Comparison of ENCODE assay signal across 8 mouse cellular contexts in genomic region chr4:155086108-155087024, GRCm38 (mm10). TPM values are rescaled to one million over a fixed set of nuclear protein-coding genes. Genes with fewer than 3 reads are reported as not detected.
DNase-seq lines count a peak whose midpoint lies in the region; ATAC-seq and TF ChIP-seq lines count a peak whose summit lies in the region.

Rer1 (minus strand) TSS chr4:155086382.
Morn1 (plus strand) TSS chr4:155086577.

- peak within 1 kb of the TSS; percentile 81 for H3K9ac ChIP-seq in ES-Bruce4 (ENCODE audit: low read depth, poor library complexity, severe bottlenecking)
- peak within 1 kb of the TSS; percentile 90 for H3K9ac ChIP-seq in forebrain, embryonic 13.5 days
- peak within 1 kb of the TSS; percentile 76 for H3K9ac ChIP-seq in liver, postnatal 0 days (replicated peaks)
- peak within 1 kb of the TSS; percentile 80 for H3K9ac ChIP-seq in neural tube, embryonic 14.5 days (replicated peaks; ENCODE audit: low read depth, low read length)

- no peak for TF ChIP-seq CTCF in ES-Bruce4 (IDR thresholded peaks at IDR 0.05; ENCODE audit: low read depth, low read length)
- TF ChIP-seq CTCF in liver, postnatal 0 days (IDR thresholded peaks at IDR 0.05; ENCODE audit: low read depth): no peak

- WGBS in forebrain, embryonic 13.5 days: under 1% methylated on average over 83 of the region's 85 CpGs
- under 1% methylated on average over 85 of the region's 85 CpGs for WGBS in large intestine, adult 2 months
- under 1% methylated on average over 78 of the region's 85 CpGs for WGBS in liver, postnatal 0 days (ENCODE audit: insufficient replicate concordance)
- WGBS in neural tube, embryonic 14.5 days: under 1% methylated on average over 74 of the region's 85 CpGs

- TF ChIP-seq POLR2A in ES-Bruce4 (IDR thresholded peaks at IDR 0.05; ENCODE audit: insufficient read depth, low read length): no peak

- peak within 1 kb of the TSS; percentile 96 for H3K4me3 ChIP-seq in ES-Bruce4 (ENCODE audit: low read depth, low read length)
- H3K4me3 ChIP-seq in forebrain, embryonic 13.5 days: peak within 1 kb of the TSS; percentile 89
- peak within 1 kb of the TSS; percentile 70 for H3K4me3 ChIP-seq in liver, postnatal 0 days (ENCODE audit: low read depth, low read length)
- peak within 1 kb of the TSS; percentile 78 for H3K4me3 ChIP-seq in neural tube, embryonic 14.5 days (ENCODE audit: low read depth, low read length)

- peak; percentile 96 for ATAC-seq in cerebellum, adult (ENCODE audit: insufficient number of reproducible peaks, low FRiP score, low TSS enrichment)
- ATAC-seq in forebrain, embryonic 13.5 days: peak; percentile 97
- ATAC-seq in liver, postnatal 0 days: peak; percentile 97
- ATAC-seq in neural tube, embryonic 14.5 days (ENCODE audit: low read depth): peak; percentile 97

- peak; percentile 100 for DNase-seq in heart, postnatal 10 days
- peak; percentile 95 for DNase-seq in large intestine, adult 2 months (ENCODE audit: low read depth, low spot score)
- peak; percentile 100 for DNase-seq in liver, postnatal 0 days
- DNase-seq in testis, postnatal 10 days (ENCODE audit: low spot score): peak; percentile 99

- H3K9me3 ChIP-seq in ES-Bruce4 (replicated peaks; ENCODE audit: control insufficient read depth, insufficient read depth, low read length, poor library complexity, severe bottlenecking): no peaks in the 10 kb centered on the region
- no peaks in the 10 kb centered on the region for H3K9me3 ChIP-seq in forebrain, embryonic 13.5 days (replicated peaks)
- H3K9me3 ChIP-seq in liver, postnatal 0 days (ENCODE audit: low read length): no peaks in the 10 kb centered on the region
- H3K9me3 ChIP-seq in neural tube, embryonic 14.5 days (ENCODE audit: control insufficient read depth, low read length): no peaks in the 10 kb centered on the region

- no peaks in the 10 kb centered on the region for H3K4me1 ChIP-seq in ES-Bruce4 (ENCODE audit: control insufficient read depth, insufficient read depth, low read length)
- peaks cover 29% of the 10 kb centered on the region for H3K4me1 ChIP-seq in forebrain, embryonic 13.5 days
- peaks cover 35% of the 10 kb centered on the region for H3K4me1 ChIP-seq in liver, postnatal 0 days (ENCODE audit: insufficient read depth)
- H3K4me1 ChIP-seq in neural tube, embryonic 14.5 days (ENCODE audit: control insufficient read depth, insufficient read depth, low read length): peaks cover 16% of the 10 kb centered on the region

- TF ChIP-seq EP300 in ES-Bruce4 (IDR thresholded peaks at IDR 0.05; ENCODE audit: insufficient read depth, low read depth, low read length): no peak
- TF ChIP-seq EP300 in liver, postnatal 0 days (IDR thresholded peaks at IDR 0.05; ENCODE audit: low read depth): no peak

- H3K36me3 ChIP-seq in ES-Bruce4 (ENCODE audit: control insufficient read depth, insufficient read depth, low read length, poor library complexity, severe bottlenecking): peaks cover 9% of the 10 kb centered on the region
- peaks cover 21% of the 10 kb centered on the region for H3K36me3 ChIP-seq in forebrain, embryonic 13.5 days (ENCODE audit: poor library complexity, severe bottlenecking)
- H3K36me3 ChIP-seq in liver, postnatal 0 days (replicated peaks; ENCODE audit: insufficient read depth, low read length): peaks cover 14% of the 10 kb centered on the region
- no peaks in the 10 kb centered on the region; the same call in 1 of the 2 replicates for H3K36me3 ChIP-seq in neural tube, embryonic 14.5 days (ENCODE audit: control insufficient read depth, insufficient read depth, low read length)

- no peaks in the 10 kb centered on the region for H3K27me3 ChIP-seq in ES-Bruce4 (ENCODE audit: control insufficient read depth, insufficient read depth, low read length, poor library complexity, severe bottlenecking)
- H3K27me3 ChIP-seq in forebrain, embryonic 13.5 days: no peaks in the 10 kb centered on the region
- H3K27me3 ChIP-seq in liver, postnatal 0 days (ENCODE audit: insufficient read depth, low read length): no peaks in the 10 kb centered on the region
- no peaks in the 10 kb centered on the region; the same call in 1 of the 2 replicates for H3K27me3 ChIP-seq in neural tube, embryonic 14.5 days (ENCODE audit: control insufficient read depth, insufficient read depth, low read length)

- peak within 1 kb of the TSS; percentile 96 for H3K4me2 ChIP-seq in forebrain, embryonic 13.5 days
- peak within 1 kb of the TSS; percentile 98 for H3K4me2 ChIP-seq in liver, postnatal 0 days (ENCODE audit: low read depth, low read length)
- H3K4me2 ChIP-seq in neural tube, embryonic 14.5 days (ENCODE audit: low read depth, low read length): peak within 1 kb of the TSS; percentile 83

- intact Hi-C loops in heart, postnatal 10 days (cut with DNase I): no loop called here

- no peak within 1 kb of the TSS for H3K27ac ChIP-seq in ES-Bruce4 (ENCODE audit: insufficient read depth, low read length)
- H3K27ac ChIP-seq in forebrain, embryonic 13.5 days: peak within 1 kb of the TSS; percentile 89
- H3K27ac ChIP-seq in liver, postnatal 0 days (ENCODE audit: low read depth): peak within 1 kb of the TSS; percentile 91
- peak within 1 kb of the TSS; percentile 79 for H3K27ac ChIP-seq in neural tube, embryonic 14.5 days (ENCODE audit: low read depth, low read length)

RNA-seq across cellular contexts. Expression of gene Rer1, which starts in this region (rescaled TPM):
- polyA plus RNA-seq in ES-Bruce4 (2011; ENCODE audit: insufficient read depth, insufficient read length, low read depth, missing spikeins): 74.9 and 82.5 TPM in 2 replicates
- 125 and 130 TPM in 2 replicates for polyA plus RNA-seq in forebrain, embryonic 13.5 days (2015; fragmentation: Nextera tagmentation; extraction: Ambion mirVana)
- total RNA-seq in heart, postnatal 10 days (2021): 10 to 100 TPM; 71.8 to 77.3 TPM
- 116 and 137 TPM in 2 replicates for polyA plus RNA-seq in large intestine, adult 2 months (2012; rRNA removed)
- 111 and 118 TPM in 2 replicates for polyA plus RNA-seq in liver, postnatal 0 days (2015; fragmentation: Nextera tagmentation; extraction: Ambion mirVana)
- 132 and 137 TPM in 2 replicates for polyA plus RNA-seq in neural tube, embryonic 14.5 days (2014; fragmentation: Nextera tagmentation; extraction: Ambion mirVana)

RNA-seq across cellular contexts. Expression of gene Morn1, which starts in this region (rescaled TPM):
- 11.6 and 13.0 TPM in 2 replicates for polyA plus RNA-seq in ES-Bruce4 (2011; ENCODE audit: insufficient read depth, insufficient read length, low read depth, missing spikeins)
- polyA plus RNA-seq in forebrain, embryonic 13.5 days (2015; fragmentation: Nextera tagmentation; extraction: Ambion mirVana): 7.4 and 9.4 TPM in 2 replicates
- total RNA-seq in heart, postnatal 10 days (2021): 1 to 10 TPM; 2.8 to 3.8 TPM
- 1.3 and 2.2 TPM in 2 replicates for polyA plus RNA-seq in large intestine, adult 2 months (2012; rRNA removed)
- polyA plus RNA-seq in liver, postnatal 0 days (2015; fragmentation: Nextera tagmentation; extraction: Ambion mirVana): 2.2 TPM in 2 replicates
- polyA plus RNA-seq in neural tube, embryonic 14.5 days (2014; fragmentation: Nextera tagmentation; extraction: Ambion mirVana): 6.3 and 6.8 TPM in 2 replicates
